Mouse (Mus musculus): ENCODE measurements around the gene Tmem132e.

Tmem132e gene

DNA sequence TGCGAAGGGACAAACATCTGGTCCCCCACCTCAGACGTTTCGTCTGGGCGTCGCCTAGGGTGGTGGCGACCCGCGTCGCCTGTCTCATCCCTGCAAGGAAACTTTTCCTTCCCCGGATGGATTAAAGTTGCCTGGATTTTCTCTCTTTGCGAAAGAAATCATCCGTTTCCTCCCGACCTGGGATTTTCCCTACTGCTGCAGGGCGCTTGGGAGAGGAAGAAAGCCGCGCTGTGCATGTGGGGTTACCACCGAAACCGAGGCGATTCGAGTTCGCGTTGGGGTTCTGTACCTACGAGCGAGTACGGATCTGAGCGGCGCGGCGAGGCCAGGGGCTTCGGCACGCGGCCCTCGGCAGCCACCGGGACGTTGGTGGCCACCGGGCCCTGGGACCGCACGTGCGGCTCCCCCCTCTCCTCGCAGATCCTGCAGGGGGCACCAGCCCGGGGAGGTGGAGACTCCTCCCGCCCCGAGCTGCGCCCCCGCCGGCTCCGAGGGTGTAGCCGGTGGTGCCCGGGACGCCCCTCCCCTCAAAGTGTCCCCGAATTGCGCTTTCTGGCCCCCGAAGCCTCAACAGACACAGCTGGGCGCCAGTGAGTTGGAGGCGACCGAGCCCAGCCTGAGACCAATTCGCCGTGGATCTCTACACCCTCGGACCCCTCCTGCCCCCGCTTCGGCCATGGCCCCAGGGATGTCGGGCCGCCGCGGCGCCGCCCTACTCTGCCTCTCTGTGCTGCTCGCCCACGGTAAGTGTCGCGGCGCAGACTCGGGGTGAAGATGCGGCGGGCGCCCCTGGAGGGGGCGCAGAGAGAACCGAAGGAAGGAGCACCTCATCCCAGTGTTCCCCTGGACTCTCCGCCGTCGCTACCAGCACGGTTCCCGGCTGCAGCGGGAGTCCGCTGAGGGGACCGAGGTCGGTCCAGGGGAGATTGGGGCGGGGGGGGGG lies at the start of gene Tmem132e:
Gene Tmem132e (plus strand): TSS at position 530 of the 943 bp plus-strand sequence.
- DNase-seq, result no peak

DNA sequence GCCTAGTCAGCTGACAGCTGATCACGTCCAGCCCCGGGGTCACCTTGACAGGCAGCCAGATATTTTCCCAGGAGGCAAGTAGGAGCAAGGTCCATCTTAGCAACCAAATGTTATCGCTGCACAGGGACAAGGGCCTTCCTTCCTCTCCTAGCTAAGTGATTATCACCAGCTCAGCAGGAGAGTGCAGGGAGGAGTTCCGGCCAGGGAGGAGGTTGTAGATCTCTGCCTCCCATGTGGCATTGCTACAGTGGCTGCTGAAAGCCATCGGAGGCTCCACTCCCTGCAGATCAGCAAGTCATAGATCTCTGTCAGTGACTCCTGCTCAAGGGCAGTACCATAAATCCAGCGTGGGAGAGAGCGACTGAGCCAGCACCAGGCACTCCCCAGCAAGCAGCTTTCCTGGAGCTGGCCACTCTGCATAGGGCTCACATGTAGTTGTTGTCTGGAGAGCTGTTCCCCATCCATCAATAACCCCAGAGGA lies 48.7 kb upstream of the Tmem132e start:
- no peak for DNase-seq

DNA sequence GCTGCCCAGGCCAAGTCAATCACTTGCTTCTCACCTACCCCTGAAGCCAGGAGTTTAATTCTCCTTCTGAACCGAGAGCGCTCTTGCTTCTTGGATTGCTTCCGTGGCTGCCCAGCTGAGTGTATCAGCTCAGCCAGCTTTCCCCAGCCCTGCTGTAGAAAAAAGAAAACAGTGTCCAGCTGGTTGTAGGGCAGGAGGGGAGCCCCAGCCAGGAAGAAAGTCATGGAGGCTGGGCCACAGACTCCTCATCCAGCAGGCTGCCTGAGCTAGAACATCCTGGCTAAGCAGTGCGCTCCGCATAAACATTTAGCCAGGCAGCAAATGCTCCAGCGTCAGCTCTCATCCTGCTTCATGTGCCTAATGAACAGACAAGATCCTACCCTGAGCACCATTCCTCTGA lies 48.3 kb upstream of the Tmem132e start:
- no peak for DNase-seq

DNA sequence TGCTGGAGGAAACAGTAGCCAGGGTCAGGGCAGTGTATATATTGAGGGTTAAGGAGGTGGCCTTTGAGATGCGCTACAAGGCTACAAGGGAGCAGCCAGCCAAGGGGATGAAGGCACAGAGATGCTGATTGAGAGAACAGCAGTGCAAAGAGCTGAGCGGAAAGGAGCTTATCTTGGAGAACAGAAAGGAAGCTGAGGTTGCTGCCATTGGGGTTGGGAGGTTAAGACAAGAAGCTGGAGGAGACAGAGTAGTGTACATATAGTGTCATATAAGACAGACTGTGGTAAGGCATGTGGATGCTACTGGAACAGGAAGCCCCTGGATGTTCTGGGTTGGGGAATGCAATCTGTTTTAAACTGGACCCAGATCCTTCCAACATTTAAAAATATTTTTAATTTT lies 47.8 kb upstream of the Tmem132e start:
- no peak for DNase-seq

DNA sequence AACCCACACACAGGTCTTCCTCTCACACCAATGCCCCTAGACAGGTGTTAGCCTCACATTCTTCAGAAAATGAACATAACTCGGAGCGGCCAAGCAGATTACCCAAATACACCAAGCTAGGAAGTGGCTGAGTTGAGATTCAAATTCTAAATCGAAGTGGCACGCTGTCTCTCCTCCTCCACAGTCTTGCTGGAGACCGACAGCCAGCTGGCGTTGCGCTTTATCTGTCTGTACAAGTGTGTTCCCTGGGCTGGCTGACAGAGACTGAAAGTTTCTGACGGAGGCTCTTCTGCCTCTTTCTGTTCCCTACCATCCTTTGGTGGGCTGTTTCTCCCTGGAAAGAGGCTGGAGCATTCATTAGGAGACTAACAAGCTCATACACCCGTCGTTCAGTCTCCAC lies 37.7 kb upstream of the Tmem132e start:
- no peak for DNase-seq

DNA sequence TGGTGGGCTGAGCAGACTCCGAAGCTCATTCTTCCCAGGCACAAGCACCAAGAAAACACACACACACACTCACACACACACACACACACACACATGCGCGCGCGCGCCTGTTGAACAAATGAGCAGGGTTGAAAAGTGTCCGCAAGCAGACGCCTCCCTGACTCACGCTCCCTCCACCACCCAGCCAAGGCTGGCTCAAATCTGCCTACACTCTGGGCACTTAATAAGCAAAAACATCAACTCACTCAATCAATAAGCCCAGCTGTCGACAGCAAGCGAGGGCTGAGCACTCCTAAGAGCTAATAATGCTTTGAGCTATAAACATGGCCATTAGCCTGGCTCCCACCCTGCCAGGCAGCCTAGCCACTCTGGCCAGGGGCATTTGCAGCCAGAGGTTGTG lies 18.5 kb upstream of the Tmem132e start:
- no peak for DNase-seq

DNA sequence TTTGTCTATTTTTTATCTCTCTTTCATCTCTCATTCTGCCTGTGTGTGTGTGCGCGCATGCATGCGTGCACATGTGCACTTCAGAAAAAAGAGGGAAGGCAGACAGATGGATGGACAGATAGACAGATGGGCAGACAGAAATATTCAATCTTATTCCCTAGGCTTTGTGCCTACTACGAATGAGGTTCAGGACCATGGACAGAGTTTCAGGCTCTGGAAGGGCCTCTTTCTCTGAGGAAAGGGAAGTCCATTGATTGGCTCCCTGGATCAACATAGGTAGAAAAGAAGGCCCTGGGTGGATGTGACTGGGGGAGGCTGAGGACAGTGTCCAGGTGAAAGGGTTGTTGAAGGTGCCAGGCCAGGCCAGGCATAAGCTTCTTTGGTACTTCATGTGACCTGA lies 17.1 kb upstream of the Tmem132e start:
- no peak for DNase-seq

DNA sequence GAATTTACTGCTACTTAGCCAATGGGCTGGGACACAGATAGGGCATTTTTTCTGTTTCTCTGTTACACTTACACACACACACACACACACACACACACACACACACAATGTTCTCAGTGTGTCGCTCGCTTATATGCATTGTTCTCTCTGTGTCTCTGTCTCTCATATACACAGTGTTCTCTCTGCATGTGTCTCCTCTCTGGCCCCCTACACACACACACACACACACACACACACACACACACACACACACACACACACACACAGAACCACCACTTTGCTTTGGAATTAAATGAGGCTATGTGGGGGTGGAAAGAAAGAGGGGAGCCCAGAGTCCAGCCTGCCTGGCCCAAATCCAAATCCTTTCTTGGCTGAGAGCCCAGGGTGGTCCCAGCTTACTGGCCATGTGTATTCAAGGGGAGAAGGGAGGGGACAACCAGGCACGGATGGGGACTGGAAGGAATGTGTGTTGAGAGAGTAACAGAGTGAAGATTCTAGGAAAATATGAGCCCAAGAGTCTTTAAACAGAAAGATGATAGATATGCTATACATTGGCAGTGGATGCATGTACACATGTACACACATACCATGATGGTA lies 8.0 kb upstream of the Tmem132e start:
- no peak for DNase-seq

DNA sequence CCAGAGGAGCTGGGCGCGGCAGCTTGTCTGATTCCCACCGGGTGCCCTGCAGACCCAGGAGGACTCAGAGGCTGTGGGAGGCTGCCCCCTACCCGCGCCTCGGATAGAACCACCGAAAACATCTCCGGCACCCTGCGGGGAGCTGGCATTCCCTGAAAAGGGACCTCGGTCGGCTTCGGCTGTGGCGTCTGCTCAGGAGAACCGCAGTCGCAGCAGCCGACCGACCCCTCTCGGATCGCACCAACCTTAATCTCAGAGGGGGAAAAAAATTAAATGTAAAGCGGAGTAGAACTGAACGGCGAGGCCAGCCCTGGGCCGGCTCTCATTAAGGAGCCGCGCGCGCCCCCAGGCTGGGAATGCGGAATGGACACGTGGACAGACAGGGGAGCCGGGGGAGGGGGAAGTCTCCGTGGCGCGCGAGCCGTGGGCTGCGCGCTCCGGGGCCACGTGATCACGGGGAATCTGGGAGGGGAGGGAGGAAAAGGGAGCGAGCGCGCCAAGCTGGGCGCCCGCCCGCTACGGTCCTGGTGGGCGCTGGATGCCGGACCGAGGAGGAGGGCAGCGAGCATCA lies 1.6 kb upstream of the Tmem132e start:
- DNase-seq, result peak; percentile 66

DNA sequence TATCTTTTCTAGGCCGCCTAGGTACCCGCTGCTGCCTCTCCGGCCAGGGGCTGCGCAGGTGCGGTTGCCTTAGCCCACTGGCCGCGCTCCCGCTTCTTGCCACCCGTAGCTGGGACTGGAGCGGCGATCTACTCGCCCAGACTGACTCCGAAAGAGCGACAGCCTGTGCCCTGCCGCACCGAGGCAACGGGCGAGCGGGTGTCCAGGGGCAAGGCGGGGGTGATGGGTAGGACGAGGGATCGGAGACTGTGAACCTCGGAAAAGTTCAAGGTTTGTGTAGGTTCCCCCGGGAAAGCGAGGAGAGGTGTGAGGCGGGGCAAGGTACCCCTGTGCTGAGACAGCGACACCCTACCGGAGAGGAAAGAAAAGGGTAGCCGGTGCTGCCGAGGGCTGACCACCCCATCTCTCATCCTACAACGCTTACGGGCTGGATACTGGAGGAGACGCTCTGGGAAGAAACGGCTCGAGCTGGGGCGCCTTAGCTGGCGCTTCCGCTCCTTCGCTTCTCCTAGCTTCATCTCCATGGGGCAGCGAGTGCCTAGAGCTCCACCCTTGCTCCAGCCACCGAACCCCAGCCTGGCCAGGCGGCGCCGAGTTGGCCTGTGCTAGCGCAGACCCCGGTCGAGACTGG lies 874 bp upstream of the Tmem132e start:
- DNase-seq, result no peak

DNA sequence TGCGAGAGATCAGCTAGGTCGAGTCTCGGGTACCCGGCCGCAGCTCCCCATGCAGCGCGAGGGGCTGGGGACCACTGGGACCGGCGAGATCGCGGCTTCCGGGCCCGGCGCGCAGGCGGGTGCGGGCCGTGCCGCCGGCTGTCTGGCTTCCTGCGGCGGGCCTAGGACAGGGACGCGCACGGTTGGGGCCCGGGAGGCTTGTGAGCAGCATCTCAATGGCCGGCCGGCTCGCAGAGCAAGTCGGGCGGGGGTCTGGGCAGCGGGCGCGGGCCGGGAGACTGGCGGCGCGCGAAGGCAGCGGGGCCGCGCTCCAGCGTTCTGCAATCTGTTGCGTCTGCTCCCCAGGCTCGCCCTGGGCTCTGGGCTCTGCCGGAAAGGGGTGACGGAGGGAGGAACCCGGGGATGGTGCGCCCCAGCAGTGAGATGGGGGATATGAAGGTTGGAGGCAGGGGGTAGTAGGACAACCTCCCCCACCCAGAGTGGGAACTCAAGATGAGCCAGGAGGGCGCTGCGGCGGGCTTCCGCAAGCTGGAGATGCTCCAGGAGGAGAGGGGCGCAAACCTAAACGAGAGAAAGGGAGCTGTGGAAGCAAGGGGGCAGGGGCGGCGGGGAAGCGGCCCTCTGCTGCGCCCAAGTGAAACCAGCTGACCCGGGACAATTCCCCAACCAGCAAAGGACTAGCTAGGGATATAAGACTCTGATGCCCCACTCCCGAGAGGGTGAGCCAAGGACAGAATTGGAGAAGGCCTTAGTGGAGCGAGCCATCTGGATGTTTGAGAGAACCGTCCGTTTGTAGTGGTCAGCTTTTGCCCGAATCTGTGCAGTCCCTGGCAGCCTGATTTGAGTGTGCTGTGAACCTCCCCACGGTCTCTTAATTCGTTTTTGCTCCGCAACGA lies 944 bp downstream of the Tmem132e start:
- peak; percentile 24 for DNase-seq

DNA sequence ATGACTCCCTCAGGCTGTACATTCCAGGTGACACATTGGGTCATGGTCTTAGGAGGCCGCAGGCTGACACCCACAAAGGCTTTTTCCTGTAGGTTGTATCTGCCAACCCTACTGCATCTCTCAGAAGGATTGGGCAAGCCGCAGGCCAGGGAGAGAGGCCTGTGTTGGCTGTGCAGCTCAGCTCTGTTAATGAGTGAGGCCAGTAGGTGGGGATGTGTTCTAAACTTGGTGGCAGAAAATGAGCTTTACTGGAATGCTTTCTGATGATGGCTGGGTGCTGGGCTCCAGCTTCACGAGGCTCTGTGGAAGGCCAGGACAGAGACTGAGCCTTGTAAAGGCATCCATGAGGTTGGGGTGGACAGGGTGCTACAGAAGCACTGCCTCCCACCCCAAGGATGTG lies 3.6 kb downstream of the Tmem132e start:
- DNase-seq, result peak; percentile 50

DNA sequence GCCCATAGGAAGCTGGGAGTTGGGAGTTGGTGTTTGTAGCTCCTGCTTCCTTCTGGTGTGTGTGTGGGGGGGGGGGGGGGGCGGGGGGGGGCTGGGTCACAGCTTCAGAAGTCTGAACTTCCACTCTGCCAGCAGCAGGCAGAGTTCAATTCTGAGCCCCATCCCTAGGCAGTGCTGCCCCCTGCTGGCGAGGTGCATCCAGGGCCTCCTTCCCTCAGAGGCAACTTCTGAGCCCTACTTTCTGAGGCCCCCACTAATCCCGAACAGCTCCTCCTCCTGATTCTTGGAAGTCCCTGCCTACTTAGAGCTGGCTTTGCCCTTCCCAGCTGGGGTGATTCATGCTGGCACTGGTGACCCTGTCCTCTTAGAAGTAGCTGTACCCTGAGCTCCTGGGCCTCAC lies 10.9 kb downstream of the Tmem132e start:
- DNase-seq, result no peak

DNA sequence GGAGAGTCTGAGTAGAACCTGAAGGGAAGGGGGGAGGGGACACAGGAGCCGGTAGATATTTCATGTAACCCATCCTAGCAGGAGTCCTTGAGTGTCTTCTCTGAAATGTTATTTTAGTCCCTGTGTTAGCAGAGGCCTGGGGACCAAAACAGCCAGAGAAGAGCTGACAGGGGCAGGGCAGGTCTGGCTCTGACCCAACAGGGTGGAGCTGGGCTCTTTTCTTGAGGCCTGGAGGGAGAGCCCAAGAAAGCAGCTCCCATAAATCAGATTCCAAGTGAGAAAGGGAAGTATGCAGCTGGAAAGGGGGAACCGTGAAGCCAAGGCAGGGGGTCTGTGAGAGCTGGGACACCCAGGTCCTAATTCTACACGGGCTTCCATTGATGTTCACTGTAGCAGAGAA lies 16.9 kb downstream of the Tmem132e start:
- no peak for DNase-seq

DNA sequence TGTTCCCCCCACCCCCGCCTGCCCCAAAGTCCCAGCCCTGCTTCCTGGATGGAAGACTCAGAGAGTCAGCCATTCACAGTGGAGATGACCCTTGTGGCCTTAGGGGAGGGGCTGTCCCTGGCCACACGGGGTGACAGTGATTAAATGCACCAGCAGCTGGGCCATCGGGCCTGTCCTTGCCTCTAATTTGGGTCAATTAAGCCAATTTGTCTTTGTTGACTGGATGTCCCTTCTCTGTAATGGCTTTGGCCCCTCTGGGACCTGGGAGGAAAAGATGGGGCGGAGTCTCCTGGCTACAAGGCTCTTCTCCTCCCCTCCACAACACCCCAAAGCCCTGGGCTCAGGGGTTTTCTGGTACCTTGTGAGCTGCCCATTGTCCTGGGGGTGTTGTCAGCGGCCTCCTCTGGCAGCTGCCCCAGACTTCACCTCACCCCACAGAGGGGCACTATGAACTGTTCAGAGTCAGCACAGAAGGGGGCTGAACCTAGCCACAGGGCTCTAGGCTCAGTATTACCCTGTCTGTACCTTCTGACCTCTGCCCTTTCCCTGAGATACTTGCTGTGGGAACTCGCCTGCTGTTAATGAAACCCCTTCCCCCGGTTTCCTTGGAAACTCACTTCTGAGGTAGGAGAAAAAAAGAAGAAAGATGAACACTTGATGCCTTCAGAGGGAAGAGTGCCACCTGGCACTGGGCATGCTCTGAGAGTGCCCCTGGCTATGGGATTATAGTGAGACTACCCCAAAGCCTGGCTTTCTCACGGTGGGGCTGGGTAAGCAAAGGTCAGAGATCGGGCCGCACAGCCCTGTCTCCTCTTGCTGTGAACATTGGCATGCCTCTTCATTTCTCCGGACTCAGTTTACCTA lies 17.9 kb downstream of the Tmem132e start:
- DNase-seq, result no peak

DNA sequence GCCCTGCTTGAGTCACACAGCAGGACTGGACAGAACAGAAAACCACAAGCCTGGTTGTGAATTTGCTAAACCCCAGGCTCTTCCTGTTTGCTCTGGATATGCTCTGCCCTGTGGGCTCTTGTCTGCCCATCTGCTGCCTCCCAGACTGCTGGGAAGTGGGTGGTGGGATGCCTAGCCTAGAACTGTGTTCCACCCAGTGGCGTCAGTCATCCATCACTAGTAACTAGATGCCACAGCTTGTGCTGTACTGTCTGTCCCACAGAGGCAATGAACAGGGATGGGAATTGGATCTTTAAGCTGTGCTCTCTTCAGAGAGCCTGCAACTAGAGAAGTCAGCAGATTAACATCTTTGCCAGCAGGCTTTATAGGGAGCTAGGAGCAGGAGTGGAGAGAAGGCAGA lies 23.8 kb downstream of the Tmem132e start:
- no peak for DNase-seq

DNA sequence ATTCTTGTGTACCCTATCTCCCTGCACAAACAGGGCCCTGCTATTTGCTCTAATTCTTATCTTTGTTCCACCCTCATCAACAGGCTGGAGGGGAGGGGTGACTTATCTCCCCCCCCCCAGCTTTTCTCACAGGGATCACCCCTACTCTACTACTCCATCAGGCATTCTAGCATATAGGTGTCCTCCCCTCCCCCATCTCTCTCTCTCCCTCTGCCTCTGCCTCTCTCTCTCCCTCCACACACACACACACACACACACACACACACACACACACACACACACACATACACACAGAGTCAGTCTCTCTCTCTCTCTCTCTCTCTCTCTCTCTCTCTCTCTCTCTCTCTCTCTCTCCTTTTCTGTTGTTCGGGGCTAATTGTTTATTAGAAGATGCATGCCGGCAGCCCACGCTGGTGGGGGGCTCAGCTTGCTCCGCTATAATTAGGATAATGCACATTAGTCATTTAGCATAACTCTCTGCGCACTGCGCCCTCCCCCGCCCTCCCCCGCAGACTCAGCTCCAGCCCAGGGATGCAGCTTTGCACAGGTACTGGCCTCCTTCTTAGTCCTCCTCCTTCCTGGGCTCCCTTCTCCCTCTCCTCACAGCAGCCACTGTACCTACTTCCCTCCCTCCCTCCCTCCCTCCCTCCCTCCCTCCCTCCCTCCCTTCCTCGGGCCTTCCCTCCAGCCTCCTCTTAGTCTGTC lies 29.8 kb downstream of the Tmem132e start:
- no peak for DNase-seq

DNA sequence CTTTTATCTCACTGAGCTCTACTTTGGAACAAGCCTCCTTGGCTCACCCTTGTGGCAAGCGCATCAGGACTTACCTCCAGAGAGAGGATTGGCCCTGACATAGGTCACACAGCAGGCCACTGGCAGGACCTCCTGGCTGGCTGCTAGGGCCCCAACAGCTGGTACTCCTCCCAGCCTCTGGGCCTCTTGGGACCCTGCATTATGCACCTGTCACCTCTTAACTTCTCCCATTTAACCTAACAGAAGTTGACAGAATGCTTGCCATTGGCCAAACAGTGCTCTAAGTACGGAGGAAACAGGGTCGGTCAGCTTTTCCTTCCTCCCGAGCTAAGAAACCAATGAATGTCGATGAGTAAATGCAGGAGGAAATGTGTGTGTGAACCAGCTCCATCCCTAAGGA lies 33.2 kb downstream of the Tmem132e start:
- DNase-seq, result no peak

DNA sequence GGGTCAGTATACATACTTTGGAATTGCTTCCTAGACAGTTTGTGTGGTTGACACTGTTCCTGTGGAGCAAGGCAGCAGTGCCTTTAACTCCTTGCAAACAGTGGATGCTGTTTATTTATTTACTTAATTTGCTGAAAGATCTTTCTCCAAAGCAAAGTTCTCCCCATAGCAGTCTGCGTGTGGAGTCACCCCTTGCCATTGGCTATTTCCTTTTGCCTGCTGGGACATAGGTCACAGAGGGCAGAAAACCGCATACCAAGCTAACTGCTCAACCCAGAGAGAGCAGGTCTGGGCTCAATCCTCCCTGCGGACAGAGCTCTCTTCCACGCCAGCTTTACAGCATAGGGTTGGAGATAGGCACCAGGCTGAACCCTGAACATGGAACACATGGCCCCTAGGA lies 34.8 kb downstream of the Tmem132e start:
- DNase-seq, result no peak

DNA sequence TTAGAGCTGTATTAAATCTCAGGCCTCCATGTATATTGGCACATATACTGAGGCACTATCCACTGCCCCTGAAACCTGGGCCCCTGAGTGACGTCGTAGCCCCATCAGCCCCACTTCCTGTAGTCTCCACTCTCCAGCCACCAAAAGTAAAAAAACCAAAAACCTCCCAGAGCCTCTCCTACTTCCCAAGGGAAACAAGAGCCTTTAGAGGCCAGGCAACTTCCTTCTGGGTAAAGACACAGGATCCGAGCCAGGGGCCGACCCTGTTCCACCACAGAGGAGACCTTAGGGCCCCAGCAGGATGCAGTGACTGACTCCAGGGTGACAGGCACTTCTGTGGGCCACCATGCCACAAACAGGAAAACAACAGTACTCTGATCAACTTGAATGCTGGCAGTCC lies 40.1 kb downstream of the Tmem132e start:
- no peak for DNase-seq
